Mouse (Mus musculus) right cerebral cortex, postnatal 10 days (tissue): ENCODE data around the gene Pla2g2e.
"Not testable (repeated sequence)": the region's sequence is repeated elsewhere in the genome, so short reads cannot be mapped to it uniquely, and the experiment has no call there.

Experiments
- DNase-seq, 2 experiments: peaks; one replicate each; pipeline ENCODE4 v3.0.0; 2021; ENCODE audit warnings: low spot score in 2 of 2

The Pla2g2e gene

DNA sequence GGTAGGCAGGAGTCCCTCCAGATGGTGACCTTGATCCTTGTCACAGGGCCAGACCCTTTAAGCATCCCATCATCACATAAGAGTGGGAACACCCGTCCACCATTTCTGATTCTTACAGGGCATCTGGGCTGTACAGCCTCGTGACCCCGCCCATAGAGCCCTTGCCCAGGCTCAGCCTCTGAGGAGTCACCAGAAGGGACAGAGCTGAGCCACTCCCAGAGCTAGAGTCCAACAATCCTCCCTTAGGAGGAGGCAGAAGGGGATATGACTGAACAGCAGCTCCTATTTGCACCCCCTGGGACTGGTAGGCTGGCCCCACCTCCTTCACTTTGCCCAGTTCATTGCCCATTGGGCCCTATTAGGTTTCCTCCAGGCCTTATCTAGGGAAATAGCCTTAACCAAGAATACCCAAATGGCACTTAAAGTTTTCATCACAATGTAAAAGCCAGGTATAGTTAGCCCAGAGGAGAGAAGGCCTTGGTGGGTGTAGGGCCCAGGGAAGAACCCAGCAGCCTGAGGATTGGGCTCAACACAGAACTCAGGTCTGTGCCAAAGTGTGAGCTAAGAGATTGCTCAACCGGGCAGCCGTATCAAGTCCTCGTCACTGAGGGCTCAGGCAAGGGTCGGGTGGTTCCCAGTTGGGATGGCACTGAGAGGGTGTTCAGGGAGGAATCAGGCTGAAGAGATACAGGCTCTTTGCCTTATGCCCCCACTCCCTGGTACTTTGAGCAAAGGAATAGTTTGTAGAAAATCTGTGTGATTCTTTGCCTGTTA is 3.3 kb downstream of the Pla2g2e start:
- DNase-seq, result no peak

GRCm38 (mm10) chr4:138882179-138882578 is 4.4 kb downstream of the Pla2g2e start:
- DNase-seq, result no peak

GRCm38 (mm10) chr4:138884261-138884660 is 6.5 kb downstream of the Pla2g2e start:
- peak; percentile 89 to 93 for DNase-seq

DNA sequence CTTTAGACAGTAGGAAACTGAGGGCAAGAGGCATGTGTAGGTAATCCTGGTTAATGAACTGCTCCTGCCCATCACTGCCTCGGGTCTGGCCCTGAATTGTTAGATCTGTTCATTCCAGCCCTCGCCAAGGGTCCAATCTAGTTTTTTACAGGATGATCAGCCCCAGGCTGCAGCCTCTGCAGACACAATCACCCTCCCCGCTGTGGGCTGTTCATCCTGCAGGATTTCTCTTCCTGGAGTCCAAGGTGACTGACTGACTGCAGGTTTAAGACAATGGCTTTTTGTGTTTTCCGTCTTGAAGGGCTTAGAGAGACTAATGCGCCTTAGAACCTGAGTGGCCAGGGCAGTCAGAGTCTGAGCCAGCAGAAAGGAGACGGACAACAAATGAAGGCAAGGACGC is 11.4 kb downstream of the Pla2g2e start:
- DNase-seq, result no peak

DNA sequence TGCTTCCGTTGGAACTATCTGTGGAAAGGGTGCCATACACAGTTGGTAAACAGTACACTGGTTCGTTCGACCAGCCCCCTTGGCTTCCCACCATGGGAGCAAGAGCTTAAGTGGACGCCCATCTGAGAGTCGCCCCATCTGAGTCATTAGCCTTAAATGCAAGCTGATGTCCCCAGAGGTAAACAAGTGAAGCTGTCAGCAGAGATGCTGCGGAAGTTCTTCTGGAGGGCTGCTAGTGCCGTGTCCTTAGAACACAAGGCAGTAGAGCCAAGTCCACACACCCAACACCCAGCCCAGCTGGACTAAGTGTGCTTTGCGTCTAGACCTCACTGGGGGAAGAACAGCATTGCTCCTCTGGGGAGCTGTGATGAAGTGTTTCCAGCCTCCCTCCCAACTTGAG is 11.9 kb downstream of the Pla2g2e start:
- no peak for DNase-seq

- DNase-seq, result no peak
Measured at GRCm38 (mm10) chr4:138892655-138893054, 14.9 kb downstream of the Pla2g2e start.

- not testable (repeated sequence) for DNase-seq
Measured at GRCm38 (mm10) chr4:138893789-138894188, 16.0 kb downstream of the Pla2g2e start.

DNA sequence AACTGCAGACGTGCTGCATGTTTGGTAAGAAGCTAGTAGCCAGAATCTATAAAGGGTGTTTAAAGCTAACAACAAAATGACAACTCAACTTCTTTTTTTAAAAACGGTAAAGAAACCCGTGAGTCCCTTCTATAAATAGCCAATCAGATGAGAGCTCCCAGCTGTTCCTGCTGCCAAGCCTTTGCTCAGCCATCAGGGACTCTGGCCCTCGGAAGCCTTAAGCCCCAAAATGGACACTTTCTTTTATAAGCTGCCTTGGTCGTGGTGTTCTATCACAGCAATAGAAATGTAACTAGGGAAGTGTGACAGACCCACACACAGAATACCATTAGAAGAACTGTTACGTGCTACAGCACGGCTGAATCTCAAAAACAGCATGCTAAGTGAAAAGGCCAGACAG is 21.6 kb downstream of the Pla2g2e start:
- DNase-seq, result no peak

- DNase-seq, result no peak
Measured at GRCm38 (mm10) chr4:138905624-138906337, 28.0 kb downstream of the Pla2g2e start.

- DNase-seq, result peak in 1 of 2 experiments; percentile 60
Measured at GRCm38 (mm10) chr4:138913141-138913787, 35.5 kb downstream of the Pla2g2e start.

DNA sequence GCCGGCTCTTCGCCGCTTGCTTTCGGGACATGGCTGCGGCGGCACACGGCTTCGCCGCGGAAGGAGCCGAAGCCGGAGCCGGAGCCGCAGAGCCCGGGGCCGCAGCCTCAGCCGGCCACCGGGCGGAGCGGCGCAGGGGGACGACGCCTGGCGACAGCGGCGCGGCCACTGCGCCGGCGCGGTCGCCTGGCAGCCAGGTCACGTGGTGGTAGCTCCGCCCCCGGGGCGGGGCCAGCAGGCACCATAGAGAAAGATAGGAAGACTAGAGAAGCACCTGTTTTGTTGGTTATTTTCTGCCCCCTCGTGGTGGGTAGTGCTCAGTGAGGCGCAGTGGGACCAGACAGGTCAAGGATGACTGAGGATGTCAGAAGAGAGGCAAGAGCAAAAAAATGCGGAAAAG is 36.1 kb downstream of the Pla2g2e start, which contains the start of gene Otud3:
TSS of gene Otud3 (minus strand) at position 149 of the 400 bp plus-strand sequence.
- peak; percentile 95 to 96 for DNase-seq

DNA sequence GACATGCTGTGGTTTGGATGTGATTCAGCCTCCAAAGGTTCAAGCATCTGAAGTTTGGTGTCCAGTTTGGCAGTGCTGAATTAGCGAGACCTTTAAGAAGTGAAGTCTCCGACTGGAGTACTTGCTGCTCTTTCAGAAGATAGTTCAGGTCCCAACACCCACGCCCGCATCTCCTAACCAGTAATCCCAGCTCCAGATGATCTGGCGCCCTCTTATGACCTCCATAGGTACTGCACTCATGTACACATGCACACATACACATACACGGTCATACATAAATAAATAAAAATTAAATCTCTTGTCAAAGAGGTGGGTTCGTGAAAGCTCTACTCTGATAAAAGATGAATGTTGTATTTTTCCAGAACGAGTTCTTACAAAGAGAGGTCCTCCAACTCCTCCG is 39.5 kb downstream of the Pla2g2e start:
- no peak for DNase-seq

- no peak for DNase-seq
Measured at GRCm38 (mm10) chr4:138921254-138922130, 43.8 kb downstream of the Pla2g2e start.

DNA sequence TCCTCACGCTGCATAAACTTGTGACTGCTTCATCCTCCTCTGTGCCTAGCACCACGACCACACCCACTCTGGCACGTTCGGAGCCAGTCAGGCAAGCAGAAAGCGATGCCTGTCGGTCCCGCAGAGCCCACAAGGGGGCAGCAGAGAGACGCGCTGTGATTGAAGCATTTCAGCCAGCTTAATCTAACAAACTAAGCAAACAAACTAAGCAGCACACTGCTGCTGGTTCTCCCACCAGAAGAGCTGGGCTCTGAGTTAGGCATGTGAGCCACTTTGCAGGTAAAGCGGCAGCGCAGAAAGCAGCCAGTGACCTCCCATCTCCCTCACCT is 44.4 kb downstream of the Pla2g2e start:
- DNase-seq, result peak; percentile 94 to 96

DNA sequence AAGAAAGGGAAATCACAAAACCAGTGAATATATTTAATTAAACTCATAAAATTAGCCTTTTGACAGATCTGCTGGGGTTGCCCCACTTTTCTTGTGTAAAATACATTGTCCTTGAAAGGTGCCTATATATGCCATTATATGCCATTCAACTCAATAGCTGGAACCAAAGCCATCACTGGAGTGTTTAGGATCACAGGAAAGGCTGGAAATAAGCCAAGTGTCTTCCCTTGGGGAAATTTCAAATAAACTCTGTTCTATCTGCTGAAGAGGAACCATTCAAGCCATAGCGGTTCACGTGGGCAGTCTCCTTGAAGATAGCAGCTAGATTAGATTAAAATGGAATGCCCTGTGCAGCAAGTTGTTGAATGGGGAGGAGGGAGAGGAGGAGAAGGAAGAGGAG is 47.8 kb downstream of the Pla2g2e start:
- no peak for DNase-seq
